Mouse (Mus musculus) layer of hippocampus, postnatal 14 days (tissue): ENCODE data around the gene Akt1s1. TPM values are rescaled to one million over a fixed set of nuclear protein-coding genes. Genes with fewer than 3 reads are reported as not detected.

Source experiments
- DNase-seq, 2 experiments: peaks; one replicate each; pipeline ENCODE4 v3.0.0; 2021 to 2022; ENCODE audit warnings: low spot score in 2 of 2, mixed read lengths in 1 of 2
- microRNA-seq, 2 experiments: library from miRNA; unstranded; fragments of <30 nt; microRNA quantifications; one replicate each; pipeline ENCODE4 v1.2.0; 2021
- total RNA-seq, 2 experiments: library from RNA; stranded (reverse); gene quantifications; 2 replicates each; pipeline ENCODE4 v1.2.3; 2021

The Akt1s1 gene
- total RNA-seq, 2 experiments from 2014 or later, result 81.6 to 89.7 TPM

- DNase-seq, result no peak
These were observed 47.7 kb downstream of the Akt1s1 start for GRCm38 (mm10) chr7:44896499-44896898.

DNA sequence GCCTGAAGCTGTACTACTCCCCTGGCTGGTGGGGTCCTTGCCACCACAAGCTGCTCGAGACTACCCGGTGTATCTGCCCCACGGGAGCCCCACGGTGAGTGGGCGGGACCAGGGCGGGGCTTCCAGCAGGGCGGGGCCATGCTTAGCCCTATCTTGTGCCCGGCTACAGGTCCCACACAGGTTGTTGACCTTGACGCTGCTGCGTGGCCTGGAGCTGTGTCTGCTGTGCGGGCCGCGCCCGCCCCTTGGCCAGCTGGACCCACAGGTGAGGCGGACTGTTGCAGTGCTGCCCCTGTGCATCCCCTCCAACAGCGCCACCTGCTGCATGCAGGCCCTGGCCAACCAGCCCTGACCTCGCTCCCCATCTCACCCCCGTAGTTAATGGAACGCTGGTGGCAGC, 49.8 kb downstream of the Akt1s1 start:
- DNase-seq, result no peak

DNA sequence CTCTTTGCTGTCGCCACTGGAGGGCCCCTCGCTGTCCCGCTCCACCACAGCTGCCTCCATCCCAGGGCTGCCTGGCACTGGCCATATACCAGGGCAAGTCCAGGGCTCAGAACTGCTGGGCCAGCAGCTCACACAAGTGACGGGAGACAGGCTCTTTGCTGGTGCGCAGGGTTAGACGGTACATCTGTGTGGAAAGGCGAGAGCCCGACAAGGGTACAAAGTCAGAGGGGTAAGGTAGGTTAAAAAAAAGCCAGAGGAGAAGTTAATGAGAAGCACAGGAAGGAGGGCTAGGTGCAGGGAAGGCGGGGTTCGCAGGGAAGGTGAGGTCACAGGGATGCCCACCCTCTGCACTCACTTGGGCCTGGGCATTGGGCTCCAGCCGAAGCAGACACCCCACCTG, 51.8 kb downstream of the Akt1s1 start:
- no peak for DNase-seq

- DNase-seq, result no peak
These were observed 52.5 kb downstream of the Akt1s1 start for GRCm38 (mm10) chr7:44901230-44901722.

Small RNA genes within 50 kb of the gene (microRNA-seq; reads per million reads assigned to microRNA genes)
- 0 reads per million in 2 experiments for gene Mir707

Other genes with a start within 250 kb of the Akt1s1 start
- 10 to 100 TPM; 20.9 to 24.6 TPM for gene Myh14, start 178.1 kb upstream of the Akt1s1 start, total RNA-seq
- not detected for gene Izumo2, start 140.2 kb upstream of the Akt1s1 start, total RNA-seq
- 10 to 100 TPM; 31.8 to 33.4 TPM for gene Vrk3, start 100.6 kb upstream of the Akt1s1 start, total RNA-seq
- under 1 TPM; 0.24 to 0.25 TPM for gene Zfp473, start 97.9 kb upstream of the Akt1s1 start, total RNA-seq
- 10 to 100 TPM; 29.6 to 36.7 TPM for gene Nup62, start 32.9 kb upstream of the Akt1s1 start, total RNA-seq
- gene Il4i1, start 32.6 kb upstream of the Akt1s1 start, total RNA-seq, result 1 to 10 TPM; 1.5 to 1.8 TPM
- 10 to 100 TPM; 27.3 to 28.4 TPM for gene Atf5, start 32.3 kb upstream of the Akt1s1 start, total RNA-seq
- 10 to 100 TPM; 46.2 to 54.2 TPM for gene Tbc1d17, start 88 bp downstream of the Akt1s1 start, total RNA-seq
- 10 to 100 TPM; 32.3 to 33.3 TPM for gene Pnkp, start 8.1 kb downstream of the Akt1s1 start, total RNA-seq
- gene Ptov1, start 20.8 kb downstream of the Akt1s1 start, total RNA-seq, result 100 to 1,000 TPM; 272 to 295 TPM
- gene Med25, start 43.7 kb downstream of the Akt1s1 start, total RNA-seq, result 100 to 1,000 TPM; 106 to 111 TPM
- gene Fuz, start 47.1 kb downstream of the Akt1s1 start, total RNA-seq, result 10 to 100 TPM; 21.0 to 21.4 TPM
- 100 to 1,000 TPM; 310 to 327 TPM for gene Ap2a1, start 80.5 kb downstream of the Akt1s1 start, total RNA-seq
- under 1 TPM in 1 of 2 experiments, not detected in 1; 0.69 TPM for gene Tsks, start 94.2 kb downstream of the Akt1s1 start, total RNA-seq
- 100 to 1,000 TPM; 115 to 116 TPM for gene Cpt1c, start 125.9 kb downstream of the Akt1s1 start, total RNA-seq
- 100 to 1,000 TPM; 163 to 195 TPM for gene Prmt1, start 137.6 kb downstream of the Akt1s1 start, total RNA-seq
- 10 to 100 TPM; 33.8 to 46.5 TPM for gene Irf3, start 148.7 kb downstream of the Akt1s1 start, total RNA-seq
- gene Bcl2l12, start 149.7 kb downstream of the Akt1s1 start, total RNA-seq, result 1 to 10 TPM; 2.0 to 3.9 TPM
- gene Scaf1, start 167.4 kb downstream of the Akt1s1 start, total RNA-seq, result 100 to 1,000 TPM; 153 to 158 TPM
- 10 to 100 TPM; 12.1 to 16.2 TPM for gene Rras, start 169.0 kb downstream of the Akt1s1 start, total RNA-seq
- gene Prr12, start 203.9 kb downstream of the Akt1s1 start, total RNA-seq, result 10 to 100 TPM; 67.3 to 67.9 TPM
- gene Nosip, start 213.4 kb downstream of the Akt1s1 start, total RNA-seq, result 10 to 100 TPM; 49.2 to 55.4 TPM
- 1 to 10 TPM; 5.3 to 7.4 TPM for gene Prrg2, start 213.7 kb downstream of the Akt1s1 start, total RNA-seq
- gene Rcn3, start 243.2 kb downstream of the Akt1s1 start, total RNA-seq, result 10 to 100 TPM; 10.3 to 13.8 TPM